Mouse (Mus musculus) E14TG2a.4 (cell line): ENCODE data around the gene Dab1.

Experiments
- CTCF ChIP-seq: conservative IDR thresholded peaks from 2 replicates; pipeline ENCODE4 v1.5.1; 2014; ENCODE audit warnings: low read length
- NANOG ChIP-seq: IDR thresholded peaks from 2 replicates; pipeline ENCODE4 v1.6.1; 2014; ENCODE audit warnings: borderline replicate concordance, low read length, mixed read lengths
- POU5F1 ChIP-seq: IDR thresholded peaks from 2 replicates; pipeline ENCODE4 v1.6.1; 2014; ENCODE audit warnings: low read length, borderline replicate concordance

DNA sequence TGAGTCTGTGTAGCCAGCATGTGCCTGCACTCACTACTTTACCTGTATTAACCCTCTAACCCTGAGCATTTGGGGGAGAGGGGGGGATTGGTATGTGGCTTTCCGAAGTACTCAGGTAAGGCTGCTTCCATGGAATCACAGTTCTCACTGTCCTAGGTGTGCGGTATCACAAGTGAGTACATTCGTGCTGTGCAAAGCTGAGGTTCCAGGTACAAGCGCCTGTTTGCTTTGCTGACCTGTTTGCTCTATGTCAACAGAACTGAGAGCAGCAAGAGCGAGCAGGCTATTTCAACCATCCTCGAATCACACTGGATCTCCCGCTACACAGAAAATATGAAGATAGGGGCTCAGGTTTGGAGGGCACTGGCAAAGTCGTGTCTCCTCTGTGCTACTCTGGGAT lies 1146.9 kb downstream of the Dab1 start, which contains the start of gene C8b:
- TF ChIP-seq CTCF (no peak), POU5F1 (no peak), NANOG (no peak)
